In genomic region chr4:150708572-150708984, GRCm38 (mm10) we compare ENCODE assay signal across 8 mouse cellular contexts. TPM values are rescaled to one million over a fixed set of nuclear protein-coding genes. Genes with fewer than 3 reads are reported as not detected.
DNase-seq lines count a peak whose midpoint lies in the region; ATAC-seq and TF ChIP-seq lines count a peak whose summit lies in the region.

No protein-coding gene starts in this region.

- WGBS in hindbrain, embryonic 16.5 days: 66% methylated on average over 4 of the region's 4 CpGs
- 69% methylated on average over 4 of the region's 4 CpGs for WGBS in hindbrain, embryonic 11.5 days

- in situ Hi-C loops in Patski (cut with MboI; ENCODE audit: low pct_unique_long_range_greater_than_20kb): loop anchor here (5.0 kb wide), 2 partner anchors 51 to 89 kb away; no protein-coding TSS in a partner anchor

- ATAC-seq in hindbrain, embryonic 16.5 days: 0 out of 2 replicates have a peak, but pooled peaks have one; percentile 38
- ATAC-seq in hindbrain, embryonic 11.5 days (ENCODE audit: low FRiP score): no peak
- peak; percentile 18 for ATAC-seq in Patski

- H3K4me2 ChIP-seq in hindbrain, embryonic 16.5 days (ENCODE audit: low read length): no peak overlapping the region
- H3K4me2 ChIP-seq in hindbrain, embryonic 11.5 days (replicated peaks; ENCODE audit: low read depth, low read length): no peak overlapping the region

- H3K27ac ChIP-seq in hindbrain, embryonic 16.5 days (ENCODE audit: low read depth, low read length): no peak overlapping the region
- H3K27ac ChIP-seq in hindbrain, embryonic 11.5 days (ENCODE audit: low read depth, low read length): no peak overlapping the region

- peaks cover 9% of the 10 kb centered on the region for H3K4me1 ChIP-seq in hindbrain, embryonic 16.5 days (ENCODE audit: control insufficient read depth, insufficient read depth, low read depth, low read length)
- 0 out of 2 replicates have a peak, but pooled peaks cover 7% of the 10 kb centered on the region for H3K4me1 ChIP-seq in hindbrain, embryonic 11.5 days (replicated peaks; ENCODE audit: control insufficient read depth, insufficient read depth, low read length)

- no peaks in the 10 kb centered on the region for H3K9me3 ChIP-seq in hindbrain, embryonic 16.5 days (ENCODE audit: control insufficient read depth, low read length)
- H3K9me3 ChIP-seq in hindbrain, embryonic 11.5 days (ENCODE audit: control insufficient read depth, low read length): no peaks in the 10 kb centered on the region

- TF ChIP-seq CTCF in Patski (IDR thresholded peaks at IDR 0.05): no peak

- H3K36me3 ChIP-seq in hindbrain, embryonic 16.5 days (ENCODE audit: control insufficient read depth, insufficient read depth, low read length): no peaks in the 10 kb centered on the region
- H3K36me3 ChIP-seq in hindbrain, embryonic 11.5 days (ENCODE audit: control insufficient read depth, insufficient read depth, low read length): no peaks in the 10 kb centered on the region

- H3K27me3 ChIP-seq in hindbrain, embryonic 16.5 days (replicated peaks; ENCODE audit: control insufficient read depth, insufficient read depth, low read length): no peaks in the 10 kb centered on the region
- H3K27me3 ChIP-seq in hindbrain, embryonic 11.5 days (ENCODE audit: control insufficient read depth, insufficient read depth, low read length): no peaks in the 10 kb centered on the region
- no peaks in the 10 kb centered on the region for H3K27me3 ChIP-seq in Patski

- no peak for DNase-seq in hindbrain, embryonic 11.5 days (ENCODE audit: low spot score)
- DNase-seq in 416B (ENCODE audit: low read depth) (peak; percentile 42), Patski (ENCODE audit: low read depth, low spot score) (peak; percentile 44)
- DNase-seq in kidney, postnatal 4 days: peak; percentile 68 to 78
- DNase-seq in urinary bladder, postnatal 10 days (ENCODE audit: low spot score): no peak
- no peak for DNase-seq in embryo, embryonic 9.5 days (ENCODE audit: extremely low spot score)
- no peak for DNase-seq in ovary, postnatal 10 days (ENCODE audit: low spot score)

- POLR2A ChIA-PET in Patski (lab: Charles Lee): interaction anchor here (2.1 to 2.4 kb wide), 2 partner anchors 37 to 147 kb away, joined by 7 to 14 read pairs; no protein-coding TSS in a partner anchor

- no peak overlapping the region for H3K4me3 ChIP-seq in hindbrain, embryonic 16.5 days (ENCODE audit: low read length)
- no peak overlapping the region for H3K4me3 ChIP-seq in hindbrain, embryonic 11.5 days (ENCODE audit: low read depth, low read length)

- no peak overlapping the region for H3K9ac ChIP-seq in hindbrain, embryonic 16.5 days (ENCODE audit: low read depth, low read length)
- no peak overlapping the region for H3K9ac ChIP-seq in hindbrain, embryonic 11.5 days (ENCODE audit: low read depth, low read length)

- CTCF ChIA-PET in Patski (lab: Charles Lee): no interaction called here

RNA-seq across cellular contexts. Expression of gene Slc45a1, which starts 56.6 kb away (rescaled TPM):
- polyA plus RNA-seq in hindbrain, embryonic 16.5 days (2015; fragmentation: Nextera tagmentation; extraction: Ambion mirVana): 44.7 and 46.7 TPM in 2 replicates
- 5.6 and 7.8 TPM in 2 replicates for polyA plus RNA-seq in hindbrain, embryonic 11.5 days (2014; fragmentation: Nextera tagmentation; extraction: Ambion mirVana)
- not detected for polyA plus RNA-seq in Patski (2021)

Comparison
In these comparisons a context has a peak if more than half of its experiments do, and no peak if none do; other contexts are left out.
1. DNase-seq: peak in 416B (single experiment), Patski (single experiment) and kidney, postnatal 4 days (2 of 2); none in hindbrain, embryonic 11.5 days (single experiment), urinary bladder, postnatal 10 days (single experiment), embryo, embryonic 9.5 days (single experiment) and ovary, postnatal 10 days (single experiment).